Mouse (Mus musculus): ENCODE measurements around the gene Tshz2.

Gene Tshz2

DNA sequence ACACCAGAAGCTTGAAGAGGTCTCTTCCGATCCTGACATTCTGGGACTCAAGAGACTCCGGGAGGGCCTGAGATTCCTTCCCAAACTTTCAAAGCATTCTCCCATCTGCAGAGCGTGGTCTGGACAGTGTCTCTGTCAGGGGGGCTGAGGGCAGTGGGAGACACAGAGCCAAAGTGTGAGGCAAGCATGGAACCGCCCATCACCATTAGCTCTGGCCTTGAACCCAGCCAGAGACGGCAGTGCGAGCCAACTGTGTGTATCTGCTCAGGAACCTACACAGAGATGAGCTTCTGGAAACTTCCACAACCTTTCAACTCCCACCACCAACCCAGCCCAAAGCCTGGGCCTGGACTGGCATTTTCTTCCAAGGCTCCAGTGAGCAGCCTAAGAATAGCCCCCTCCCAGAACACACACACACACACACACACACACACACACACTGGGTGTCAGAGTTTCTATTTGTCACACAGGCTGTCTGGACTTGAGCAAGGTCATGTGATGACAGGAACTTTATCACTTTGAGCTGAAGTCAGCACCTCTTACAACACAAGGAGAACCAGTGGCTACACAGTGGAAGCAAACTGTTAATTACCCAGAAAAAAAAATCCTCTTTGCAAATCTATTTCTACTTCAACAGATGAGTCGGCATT is 67.2 kb downstream of the Tshz2 start:
- no peak for DNase-seq (ENCODE audit: low spot score in 2 of 2)

DNA sequence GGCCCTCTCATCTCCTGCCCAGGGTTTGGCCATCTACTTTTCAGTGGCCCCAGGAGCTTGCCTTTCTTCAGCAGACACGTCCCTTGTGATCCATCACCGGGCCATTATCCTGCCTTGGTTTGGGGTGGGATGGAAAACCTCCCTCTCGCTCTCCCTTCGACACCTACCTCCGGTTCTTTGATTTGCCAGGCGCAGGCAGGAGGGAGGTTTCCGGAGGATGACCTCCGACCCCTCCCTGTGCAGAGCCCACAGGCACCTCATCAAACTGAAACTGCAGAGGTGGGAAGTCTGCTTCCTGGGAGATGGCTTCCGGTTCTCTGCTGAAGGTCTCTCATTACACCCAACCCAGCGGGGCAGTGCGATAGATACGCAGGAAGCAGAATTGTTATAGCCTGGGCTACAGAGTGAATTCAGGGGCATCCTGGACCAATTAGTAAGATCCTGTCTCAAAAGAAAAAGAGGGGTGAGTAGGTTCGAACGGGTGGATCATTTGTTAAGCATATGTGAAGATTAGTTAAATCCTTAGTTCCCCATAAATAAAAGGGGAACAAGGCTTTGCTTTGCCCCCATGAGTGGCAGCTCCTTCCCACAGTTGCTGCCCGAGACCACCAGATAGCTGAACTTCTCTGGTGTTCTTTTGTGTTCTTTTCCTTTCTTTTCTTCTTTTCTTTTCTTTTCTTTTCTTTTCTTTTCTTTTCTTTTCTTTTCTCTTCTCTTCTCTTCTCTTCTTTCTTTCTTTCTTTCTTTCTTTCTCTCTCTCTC is 70.1 kb downstream of the Tshz2 start:
- DNase-seq (ENCODE audit: low spot score in 2 of 2) = no peak

DNA sequence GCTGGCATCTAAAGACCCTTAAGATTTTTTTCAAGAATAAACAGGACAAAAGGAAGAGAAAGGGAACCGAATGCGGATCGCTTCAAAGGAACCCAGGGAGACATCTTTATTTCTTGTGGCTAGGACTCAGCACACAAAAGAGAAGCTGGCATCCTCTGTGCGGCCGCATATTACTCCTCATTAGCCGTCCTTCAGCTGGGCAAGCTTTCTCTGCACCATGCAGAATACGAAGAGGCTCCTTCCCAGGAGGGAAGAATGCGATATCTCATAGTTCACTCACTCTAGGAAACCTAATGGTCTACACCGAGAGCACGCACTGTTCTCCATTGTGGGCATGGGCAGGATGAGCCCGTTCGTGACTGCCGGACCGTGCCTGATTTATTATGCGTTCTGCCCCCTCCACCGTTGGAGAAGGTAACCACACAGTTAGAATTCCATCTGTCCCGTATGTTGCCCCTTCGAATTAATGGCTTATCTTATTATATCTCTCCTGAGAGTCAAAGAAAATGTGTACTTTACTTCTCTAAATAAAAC is 89.0 kb downstream of the Tshz2 start:
- no peak for DNase-seq (ENCODE audit: low spot score in 2 of 2)

DNA sequence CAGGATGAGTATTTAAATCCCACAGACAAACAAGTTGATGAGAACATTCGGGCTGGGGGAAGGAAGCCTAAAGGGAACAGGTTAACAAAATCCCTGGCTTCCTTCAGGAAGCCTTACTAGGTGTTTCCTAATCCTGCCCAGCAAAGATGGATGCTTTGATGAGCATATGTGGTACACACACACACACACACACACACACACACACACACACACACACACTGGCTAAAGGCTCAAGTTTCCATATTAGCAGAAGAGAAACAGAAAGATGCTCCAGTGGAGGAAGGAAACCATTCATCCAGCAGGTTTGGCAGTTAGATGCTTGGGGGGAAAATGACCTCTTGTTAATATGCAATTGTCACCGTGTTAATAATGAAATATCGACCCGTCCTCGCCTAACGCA is 89.5 kb downstream of the Tshz2 start:
- no peak for DNase-seq (ENCODE audit: low spot score in 2 of 2)

DNA sequence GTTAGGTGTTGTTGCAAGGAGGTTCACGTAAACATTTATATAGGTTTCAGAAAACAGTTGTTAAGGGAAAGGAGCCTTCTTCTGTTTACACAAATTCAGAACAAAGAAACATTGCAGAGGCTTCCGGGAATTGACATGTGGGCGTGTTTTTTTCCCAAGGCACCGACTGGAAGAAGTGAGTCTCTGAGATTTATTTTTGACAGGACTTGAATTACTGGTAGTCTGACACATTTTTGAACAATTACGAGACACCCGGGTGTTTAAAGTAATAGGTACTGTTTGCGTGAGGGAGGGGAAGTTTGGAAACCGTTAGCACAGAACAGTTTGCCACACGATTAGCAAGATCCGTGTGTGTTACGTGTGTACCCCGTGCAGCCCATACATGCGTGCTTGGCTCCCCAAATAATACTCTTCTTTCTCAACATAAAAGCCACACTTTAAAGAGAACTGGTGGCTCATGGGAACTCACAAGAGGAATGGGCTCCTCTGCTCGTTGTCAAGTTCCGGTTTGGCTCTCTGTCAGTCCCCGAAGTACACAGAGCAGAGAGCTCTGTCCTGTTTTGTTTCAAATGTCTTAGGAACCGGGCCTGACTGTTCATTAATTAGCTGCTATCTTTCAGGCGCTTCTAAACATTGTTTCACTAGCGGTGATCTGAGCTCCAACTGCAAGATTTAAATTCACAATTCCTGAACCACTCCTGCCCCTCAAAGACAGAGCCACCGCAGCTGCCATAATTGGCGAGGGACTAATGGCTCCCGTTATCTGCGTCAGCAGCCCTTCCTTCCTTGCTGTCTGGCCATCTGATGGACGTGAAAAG is 91.0 kb downstream of the Tshz2 start:
- DNase-seq (ENCODE audit: low spot score in 2 of 2) = no peak

DNA sequence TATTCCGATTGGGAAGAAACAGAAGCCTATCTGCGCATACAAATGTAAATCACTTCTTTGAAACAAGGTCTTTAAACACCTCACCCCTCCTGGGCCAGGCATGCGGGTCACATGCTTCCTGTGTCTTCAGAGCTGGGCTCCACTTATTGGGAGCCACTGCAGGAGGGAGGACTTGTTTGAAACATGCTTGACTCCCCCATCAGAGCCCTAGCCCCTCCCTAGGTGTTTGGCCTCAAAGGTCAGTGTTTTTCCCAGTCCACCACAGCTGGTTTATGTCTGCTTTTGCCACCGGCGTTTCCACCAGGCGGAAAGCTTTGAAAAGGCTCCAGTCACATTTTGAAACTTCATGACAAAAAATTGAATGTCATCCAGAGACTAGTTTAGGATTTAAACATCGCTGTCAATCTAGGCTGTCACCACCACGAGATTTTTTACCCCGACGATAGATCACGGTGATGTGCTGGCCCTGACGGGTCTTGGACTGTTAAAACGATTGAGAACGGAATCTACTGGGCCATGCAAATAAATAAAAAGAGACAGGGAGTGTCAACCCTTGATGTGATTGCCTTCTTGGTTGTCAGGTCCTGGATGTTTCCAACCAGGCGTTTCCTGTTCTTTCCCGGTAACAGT is 96.0 kb downstream of the Tshz2 start:
- no peak for DNase-seq (ENCODE audit: low spot score in 2 of 2)

DNA sequence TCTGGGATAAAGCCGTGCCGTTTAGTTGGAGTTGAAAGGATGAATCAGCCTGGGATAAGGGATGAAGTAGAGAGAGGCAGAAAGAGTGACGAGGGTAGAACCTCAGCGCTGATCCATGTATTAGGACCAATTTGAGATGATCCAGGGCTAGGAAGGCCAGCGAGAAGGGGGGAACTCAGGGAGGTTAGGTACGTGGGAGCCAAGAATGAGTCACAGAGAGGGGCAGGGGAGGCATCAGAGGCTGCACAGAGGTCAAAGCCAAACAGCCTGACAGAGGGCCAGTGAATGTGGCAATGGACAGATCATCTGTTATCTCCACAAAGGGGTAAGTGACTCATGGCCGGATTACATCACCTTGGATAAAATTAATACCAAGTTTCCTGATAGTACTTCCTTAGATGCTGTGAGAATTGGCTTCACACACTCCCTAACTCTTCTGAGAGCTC is 97.8 kb downstream of the Tshz2 start:
- DNase-seq (ENCODE audit: low spot score in 2 of 2) = no peak

DNA sequence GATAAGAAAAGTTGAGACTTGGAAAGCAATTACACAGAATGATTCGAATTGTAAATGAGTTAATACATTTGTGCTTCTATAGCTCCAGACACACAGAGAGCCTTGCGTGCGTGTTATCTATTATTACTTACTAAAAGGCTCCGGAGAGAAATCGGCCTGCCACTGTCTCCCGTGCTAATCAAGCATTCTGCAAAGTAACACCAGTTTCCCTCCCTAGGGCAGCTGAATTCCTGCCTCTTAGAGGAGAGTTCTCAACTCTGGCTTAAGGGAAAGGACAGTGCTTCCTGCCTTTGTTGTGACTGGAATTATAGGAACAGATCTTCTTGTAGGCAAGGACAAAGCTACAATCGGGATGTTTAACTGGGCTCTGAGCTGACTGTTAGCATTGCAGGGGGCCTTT is 101.2 kb downstream of the Tshz2 start:
- DNase-seq (ENCODE audit: low spot score in 2 of 2) = no peak

DNA sequence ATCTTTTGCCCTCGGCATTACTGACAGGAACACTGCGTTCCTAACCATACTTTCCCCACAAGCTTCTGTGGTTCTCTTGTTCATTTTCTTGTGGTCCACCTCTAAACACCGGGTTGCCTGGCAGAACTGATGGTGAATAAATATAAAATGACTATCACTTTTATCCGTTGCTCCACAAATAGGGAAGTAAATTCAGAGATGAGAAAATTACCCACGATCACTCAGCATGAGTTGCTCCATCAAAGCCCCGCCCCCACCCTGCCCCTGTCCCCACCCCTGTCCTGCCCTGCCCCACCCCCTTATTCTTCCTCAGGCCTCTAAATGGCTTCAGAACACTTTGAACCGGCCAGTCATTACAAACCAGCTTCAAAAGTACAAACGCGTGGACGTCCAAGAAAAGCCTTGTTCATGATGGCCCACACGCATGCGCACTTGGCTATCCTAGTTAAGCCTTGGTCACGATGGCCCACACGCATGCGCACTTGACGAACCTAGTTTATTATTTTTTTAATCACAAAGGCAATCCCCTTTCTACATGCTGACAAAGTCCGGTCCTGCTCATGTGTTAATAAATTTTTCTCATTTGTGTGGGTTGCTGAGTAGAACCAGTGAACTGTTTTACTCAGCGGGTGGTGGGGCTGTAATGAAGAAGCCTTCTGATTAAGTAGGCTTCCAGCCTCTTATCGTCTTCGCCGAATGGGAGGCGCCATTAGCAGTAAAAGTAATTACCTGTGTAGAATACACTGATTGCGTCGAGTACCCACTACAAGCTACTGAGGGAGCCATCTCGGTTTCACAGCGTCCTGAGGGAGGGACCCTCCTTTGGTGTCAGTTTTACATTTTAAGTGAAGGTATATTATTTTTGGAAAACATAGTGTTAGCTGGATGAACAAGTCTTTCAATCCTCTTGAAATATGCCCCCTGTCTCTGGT is 102.9 kb downstream of the Tshz2 start:
- DNase-seq (ENCODE audit: low spot score in 2 of 2) = no peak

DNA sequence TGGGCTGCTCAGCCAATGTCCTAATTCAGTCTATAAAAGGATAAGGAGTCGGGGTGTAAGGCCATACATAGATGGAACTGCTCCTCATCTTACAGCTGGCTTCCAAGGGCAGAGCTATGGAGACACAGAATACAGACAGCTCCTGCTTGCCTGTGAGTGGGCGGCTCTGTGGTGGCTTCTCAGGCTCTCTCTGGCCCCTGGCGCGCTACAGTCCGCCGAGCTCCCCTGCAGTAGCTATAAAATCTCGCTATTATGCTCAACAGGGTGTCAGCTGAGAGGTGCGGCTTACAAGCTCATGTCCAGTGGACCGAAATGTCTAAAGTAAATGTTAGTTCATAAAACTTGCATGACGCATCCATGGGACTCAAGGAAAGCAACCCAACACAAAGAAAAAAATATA is 108.2 kb downstream of the Tshz2 start:
- DNase-seq (ENCODE audit: low spot score in 2 of 2) = no peak

DNA sequence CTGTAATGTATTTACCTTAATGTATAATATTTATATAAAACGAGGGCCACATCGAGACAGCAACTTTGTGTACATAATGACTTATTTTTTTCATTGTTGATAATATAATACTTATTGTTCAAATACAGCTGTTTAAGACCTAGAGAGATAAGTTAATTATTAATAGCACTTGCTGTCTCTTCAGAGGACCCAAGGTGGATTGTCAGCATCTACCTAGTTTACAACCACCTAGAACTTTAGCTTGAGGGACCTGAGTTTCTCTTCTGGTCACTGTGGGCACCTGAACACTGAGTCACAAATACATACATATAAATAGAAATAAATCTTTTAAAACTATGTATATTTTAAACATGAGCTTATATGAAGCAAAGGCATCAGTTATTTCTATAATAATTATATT is 110.0 kb downstream of the Tshz2 start:
- no peak for DNase-seq (ENCODE audit: low spot score in 2 of 2)

DNA sequence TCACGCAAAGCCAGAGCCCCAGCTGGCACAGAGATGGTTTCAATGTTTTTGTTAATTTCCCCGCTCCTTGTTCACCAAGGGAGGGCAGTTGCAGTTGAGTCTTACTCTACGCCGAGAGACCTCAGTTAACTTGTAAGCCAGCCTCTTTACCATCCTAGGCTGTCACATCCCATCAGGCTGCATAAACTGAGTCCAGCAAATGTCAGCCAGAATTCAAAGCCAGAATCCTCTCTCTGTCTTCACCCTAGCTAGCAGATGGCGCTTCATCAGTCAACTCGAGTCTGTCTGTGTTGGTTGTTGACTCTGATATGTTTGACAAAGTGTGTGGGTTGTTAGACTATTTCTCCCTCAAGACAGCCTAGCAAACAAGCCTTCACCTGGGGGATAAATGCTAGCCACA is 110.5 kb downstream of the Tshz2 start:
- DNase-seq (ENCODE audit: low spot score in 2 of 2) = no peak

DNA sequence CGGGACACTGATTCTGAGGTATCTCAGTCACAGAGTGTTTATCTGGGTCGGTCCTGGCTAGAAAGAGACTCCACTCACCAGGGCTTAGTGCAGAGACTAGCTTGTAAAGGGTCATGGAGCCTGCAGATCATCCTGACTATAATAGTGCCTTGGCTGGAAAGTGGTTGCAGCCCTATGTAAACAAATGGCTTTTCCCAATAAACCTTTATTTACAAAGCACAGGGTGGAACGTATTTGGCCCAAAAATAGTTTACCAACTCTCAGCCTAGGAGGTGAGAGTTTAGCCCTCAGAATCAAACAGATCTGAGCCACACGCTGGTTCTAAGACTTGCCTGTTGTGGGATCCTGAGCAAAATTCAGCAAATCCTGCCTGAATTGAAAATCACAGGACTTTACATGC is 111.1 kb downstream of the Tshz2 start:
- DNase-seq (ENCODE audit: low spot score in 2 of 2) = no peak

DNA sequence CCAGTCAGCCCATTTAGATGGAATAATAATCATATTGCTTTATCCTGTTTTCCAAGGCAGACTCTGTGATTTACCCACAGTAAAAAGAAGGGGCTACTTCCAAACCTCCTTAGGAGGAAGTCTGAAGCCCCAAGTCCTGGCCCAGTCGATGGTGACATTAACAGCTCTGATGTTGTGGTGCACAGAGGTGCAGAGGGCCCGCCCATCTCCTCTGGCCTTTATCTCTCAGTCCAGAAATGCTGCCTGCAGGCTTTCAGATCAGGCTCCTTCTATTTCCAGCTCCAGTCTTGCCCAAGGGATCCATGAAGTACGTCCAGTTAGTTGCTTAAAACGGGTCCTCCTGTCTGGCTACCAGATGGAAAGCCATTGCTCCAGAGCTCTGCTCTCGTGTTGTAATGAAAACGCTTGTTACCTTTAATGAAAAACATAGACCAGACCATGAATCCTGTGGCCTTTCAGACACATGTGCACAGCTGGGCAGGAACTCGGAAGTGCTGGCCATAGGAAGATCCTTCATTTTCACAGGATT is 114.4 kb downstream of the Tshz2 start:
- DNase-seq (ENCODE audit: low spot score in 2 of 2) = no peak

DNA sequence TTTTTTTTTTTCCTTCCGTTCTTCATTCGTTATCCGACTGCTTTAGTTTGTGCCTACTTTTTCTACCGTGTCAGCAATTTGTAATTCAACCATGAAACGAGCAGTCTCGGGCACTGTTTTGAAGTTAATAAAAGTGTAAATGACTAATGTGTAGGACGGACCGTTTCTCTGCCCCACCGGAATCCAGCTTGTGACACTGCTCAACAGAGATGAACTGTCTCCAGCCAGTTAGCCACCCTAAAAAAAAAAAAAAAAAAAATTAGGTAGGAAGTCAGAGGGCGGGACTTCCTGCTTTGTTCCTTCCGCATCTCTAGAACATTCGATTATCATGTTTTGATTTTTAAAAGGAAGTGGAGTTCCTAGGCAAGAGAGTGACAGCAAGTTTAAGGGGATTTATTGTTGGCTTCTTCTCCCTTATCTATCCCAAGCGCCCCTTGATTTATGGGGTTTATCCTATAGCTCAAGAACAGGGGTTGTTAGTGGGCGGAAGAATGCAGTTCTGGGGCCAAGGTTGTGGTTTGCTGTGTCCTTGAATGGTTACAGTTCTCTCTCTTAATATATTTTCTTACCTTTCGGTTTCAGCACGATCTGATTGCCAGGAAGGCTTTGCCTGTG is 116.6 kb downstream of the Tshz2 start:
- no peak for DNase-seq (ENCODE audit: low spot score in 2 of 2)

DNA sequence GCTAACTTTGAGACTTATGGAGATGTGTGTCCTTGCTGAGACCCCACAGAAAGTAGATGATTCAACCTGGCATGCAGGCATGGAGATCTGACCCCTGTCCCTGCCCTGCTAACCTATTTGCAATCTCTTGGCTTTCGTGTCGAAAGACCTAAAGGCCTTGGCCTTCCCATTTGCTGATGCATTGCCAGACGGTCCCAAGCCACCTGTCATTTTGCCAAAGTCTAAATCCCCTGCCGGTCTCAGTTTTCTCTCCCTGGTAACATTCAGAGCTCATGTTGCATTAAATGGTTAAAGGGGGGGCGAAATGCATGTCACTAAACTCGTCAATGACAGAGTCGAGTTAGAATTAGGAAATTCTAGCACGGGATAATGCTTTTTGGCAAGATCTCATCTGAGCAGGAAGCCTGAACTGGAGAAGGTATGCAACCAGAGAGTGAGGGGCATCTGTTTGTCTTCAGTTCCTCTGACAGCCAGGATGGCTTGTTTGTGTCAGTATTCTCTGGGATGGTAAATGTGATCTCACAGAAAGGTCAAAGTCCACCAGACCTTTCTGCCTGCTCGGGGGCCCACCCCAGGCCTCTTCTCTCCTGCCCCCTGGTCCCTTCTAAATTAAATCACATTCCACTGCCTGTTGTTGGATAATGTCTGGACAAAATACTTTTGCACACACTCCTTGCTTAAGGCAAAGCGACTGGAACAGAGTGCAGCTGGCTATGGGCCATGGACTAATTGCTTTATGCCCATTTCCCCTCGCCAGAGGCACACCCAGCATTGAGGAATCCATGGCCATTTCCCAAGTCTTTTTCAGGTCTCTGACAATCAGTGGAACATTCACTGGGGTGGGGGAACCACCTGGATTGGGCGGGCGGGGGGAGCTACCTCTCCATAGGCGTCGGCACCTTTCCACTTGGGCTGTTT is 118.0 kb downstream of the Tshz2 start:
- DNase-seq (ENCODE audit: low spot score in 2 of 2) = no peak

DNA sequence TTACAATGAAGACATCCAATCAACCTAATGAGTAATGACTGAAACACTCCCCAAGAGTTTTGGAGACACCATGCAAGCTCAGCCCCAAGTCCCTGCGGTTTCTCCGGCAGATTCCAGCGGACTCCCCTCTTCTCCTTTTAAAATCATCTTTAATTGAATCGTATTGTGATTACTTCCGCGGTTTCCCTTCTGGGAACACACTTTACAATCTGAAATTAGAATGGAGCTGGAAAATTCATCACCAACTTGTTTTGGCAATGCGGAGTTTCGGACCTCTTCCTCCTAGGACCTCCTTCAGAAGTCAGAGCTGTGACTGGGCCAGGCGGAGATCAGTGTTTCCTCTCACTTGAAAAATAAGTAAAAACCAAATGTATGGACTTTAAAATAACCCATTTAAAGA is 119.3 kb downstream of the Tshz2 start:
- no peak for DNase-seq (ENCODE audit: low spot score in 2 of 2)

DNA sequence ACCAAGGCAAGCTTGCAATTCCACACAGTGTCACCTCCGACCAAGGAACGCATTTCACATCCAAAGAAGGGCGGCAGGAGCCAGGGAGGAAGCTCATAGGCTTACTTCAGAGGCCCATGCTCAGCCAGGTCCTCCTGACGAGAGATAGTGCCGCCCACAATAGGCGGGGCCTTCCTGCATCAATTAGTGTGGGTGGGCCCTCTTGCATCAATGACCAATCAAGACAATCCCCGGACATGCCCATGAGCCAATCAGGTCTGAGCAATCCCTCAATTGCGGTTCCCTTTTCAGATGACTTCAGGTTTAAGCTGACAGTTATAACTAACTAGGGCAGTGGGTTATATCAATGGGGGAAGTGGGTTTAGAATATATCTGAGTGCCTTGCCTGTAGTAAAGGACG is 120.6 kb downstream of the Tshz2 start:
- no peak for DNase-seq (ENCODE audit: low spot score in 2 of 2)

DNA sequence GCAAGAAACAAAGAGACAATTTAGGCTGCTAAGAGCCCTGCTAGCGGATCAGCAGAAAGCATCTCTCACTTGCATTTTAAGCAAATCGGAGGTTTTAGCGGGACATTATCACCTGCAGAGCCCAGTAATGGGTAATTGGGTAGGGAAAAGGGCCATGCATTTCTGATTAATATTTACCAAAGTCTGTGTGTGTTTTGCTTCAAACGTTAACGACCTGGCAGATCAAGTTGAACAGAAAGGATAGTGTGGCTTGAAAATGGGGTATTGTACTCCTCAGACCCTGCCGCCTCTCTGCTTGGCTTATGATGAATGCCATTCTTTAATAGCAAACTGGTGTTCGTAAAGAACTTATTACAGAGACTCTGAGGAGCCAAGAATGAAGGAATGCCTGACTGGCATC is 122.3 kb downstream of the Tshz2 start:
- DNase-seq (ENCODE audit: low spot score in 2 of 2) = no peak
